Mouse (Mus musculus) layer of hippocampus, adult 11-12 months (tissue): ENCODE results near the gene Baat.
"Not testable (repeated sequence)": the region's sequence is repeated elsewhere in the genome, so short reads cannot be mapped to it uniquely, and the experiment has no call there.

Experiments used
- DNase-seq: peaks from one replicate; pipeline ENCODE4 v3.0.0; 2022; ENCODE audit warnings: low spot score

Gene Baat

GRCm38 (mm10) chr4:49506386-49506785, at the start of gene Baat:
Gene Baat (minus strand): TSS chr4:49506557.
- no peak for DNase-seq

- DNase-seq: no peak
Observed at GRCm38 (mm10) chr4:49553380-49553779, 47.0 kb upstream of the Baat start.

DNA sequence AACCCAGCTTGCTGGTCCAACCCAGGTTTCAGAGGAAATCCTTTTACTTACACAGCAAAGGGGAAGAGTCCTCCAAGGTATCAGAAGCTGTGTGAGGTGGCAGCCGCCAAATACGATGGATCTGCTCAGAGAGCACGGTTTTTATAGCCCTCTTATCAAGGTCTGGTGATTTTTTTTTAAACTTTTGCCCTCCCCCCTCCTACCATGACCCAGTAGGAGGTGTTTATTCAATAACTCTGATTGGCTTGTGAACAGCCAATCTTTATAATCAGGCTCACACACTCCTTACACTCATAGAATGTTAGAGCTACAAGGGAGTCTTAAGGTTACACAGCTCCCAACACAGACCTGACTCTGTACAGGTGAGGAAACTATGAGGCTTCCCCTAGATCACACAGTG, 43.0 kb upstream of the Baat start, which contains the start of gene Aldob:
TSS of gene Aldob (minus strand) at position 164 of the 400 bp plus-strand sequence.
- DNase-seq: no peak

GRCm38 (mm10) chr4:49547544-49548219, 41.3 kb upstream of the Baat start:
- DNase-seq: no peak

GRCm38 (mm10) chr4:49546873-49547543, 40.7 kb upstream of the Baat start:
- no peak for DNase-seq

GRCm38 (mm10) chr4:49546026-49546425, 39.7 kb upstream of the Baat start:
- DNase-seq: no peak

- DNase-seq: no peak
Observed at GRCm38 (mm10) chr4:49540966-49541365, 34.6 kb upstream of the Baat start.

GRCm38 (mm10) chr4:49539665-49540064, 33.3 kb upstream of the Baat start:
- DNase-seq: no peak

DNA sequence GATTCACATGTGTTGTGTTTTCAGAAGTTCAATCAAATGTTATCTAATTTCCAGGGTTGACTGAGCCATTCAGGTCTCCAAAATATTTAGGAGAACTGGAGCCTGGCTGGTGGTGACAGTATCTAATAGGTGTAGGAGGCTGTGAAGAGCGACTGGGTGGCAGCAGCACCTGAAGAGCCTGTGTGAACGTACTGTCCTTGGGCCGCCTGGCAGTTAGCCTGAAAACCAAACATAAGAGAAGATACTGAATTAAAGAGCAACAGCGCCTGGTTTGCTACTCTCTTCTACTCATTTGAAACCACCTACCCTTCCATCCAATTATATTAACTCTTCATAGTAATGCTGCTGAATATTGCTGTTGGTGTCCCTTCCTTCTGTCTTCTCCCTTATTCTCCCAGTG, 30.3 kb upstream of the Baat start:
- DNase-seq: no peak

DNA sequence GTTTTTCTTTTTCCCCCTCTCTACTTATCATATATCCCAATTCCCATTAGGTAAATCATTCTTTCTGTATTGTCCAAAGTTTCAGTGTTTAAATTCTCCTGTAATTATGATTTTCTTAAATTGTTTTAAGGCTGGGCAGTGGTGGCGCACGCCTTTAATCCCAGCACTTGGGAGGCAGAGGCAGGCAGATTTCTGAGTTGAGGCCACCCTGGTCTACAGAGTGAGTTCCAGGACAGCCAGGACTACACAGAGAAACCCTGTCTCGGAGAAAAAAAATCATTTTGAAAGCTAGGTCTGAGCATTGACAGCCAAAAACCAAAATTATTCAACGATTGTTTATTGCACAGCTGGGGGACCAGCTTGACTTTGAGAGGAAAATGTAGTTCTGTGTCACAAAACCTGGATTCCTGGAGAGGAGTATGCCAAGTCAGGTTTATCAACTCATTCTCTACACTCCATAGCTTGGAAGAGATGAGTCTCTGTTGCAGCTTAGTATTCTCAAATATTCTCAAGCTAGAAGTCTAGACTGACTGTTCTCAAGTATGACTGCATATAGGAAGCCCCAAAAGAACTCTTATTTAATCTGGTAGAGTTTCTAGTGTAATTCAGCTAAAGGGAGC, 29.4 kb upstream of the Baat start:
- DNase-seq: no peak

GRCm38 (mm10) chr4:49535036-49535435, 28.7 kb upstream of the Baat start:
- DNase-seq: no peak

DNA sequence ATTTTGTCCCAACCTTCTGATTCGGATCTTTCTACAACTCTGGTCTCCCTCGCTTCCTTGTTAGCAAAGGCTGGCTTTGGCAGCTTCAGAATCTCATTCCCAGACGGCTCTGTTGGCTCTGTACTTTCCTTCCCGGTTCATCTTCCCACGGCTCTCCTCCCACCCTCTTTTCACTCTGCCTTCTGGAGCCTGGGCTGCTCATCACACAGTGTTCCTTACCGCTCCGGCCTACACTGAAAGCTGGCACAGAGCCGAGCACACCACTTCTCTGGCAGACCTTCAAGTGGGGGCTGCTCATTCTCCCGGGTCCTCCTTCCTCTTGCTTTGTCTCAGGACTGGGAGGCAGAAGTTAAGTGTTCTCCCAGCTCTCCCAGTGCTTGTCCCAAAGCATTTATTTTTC, 16.2 kb upstream of the Baat start:
- peak; percentile 80 for DNase-seq

- DNase-seq: no peak
Observed at GRCm38 (mm10) chr4:49521346-49521745, 15.0 kb upstream of the Baat start.

GRCm38 (mm10) chr4:49520572-49521340, 14.4 kb upstream of the Baat start, which contains the start of the genes Mrpl50 and Zfp189:
Gene Mrpl50 (minus strand): TSS chr4:49521093.
Gene Zfp189 (plus strand): TSS chr4:49521176.
- peak; percentile 97 for DNase-seq

DNA sequence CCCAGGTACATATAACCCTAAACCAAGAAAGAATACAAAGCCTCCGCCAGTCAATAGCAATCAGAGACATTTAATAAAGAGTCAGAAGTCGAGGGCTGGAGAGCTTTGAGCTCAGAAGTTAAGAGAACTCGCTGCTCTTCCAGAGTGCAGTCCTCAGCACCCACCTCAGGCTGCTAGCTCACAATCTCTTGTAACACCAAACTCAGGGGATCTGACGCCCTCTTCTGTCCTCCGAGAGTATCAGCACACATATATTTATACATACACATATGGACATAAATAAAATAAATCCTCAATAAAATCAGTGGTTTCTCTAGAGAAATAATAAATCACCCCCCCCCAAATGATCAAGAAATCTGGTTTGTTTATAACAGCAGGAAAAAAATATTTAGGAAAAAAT, 13.1 kb upstream of the Baat start:
- no peak for DNase-seq

- no peak for DNase-seq
Observed at GRCm38 (mm10) chr4:49514441-49514840, 8.1 kb upstream of the Baat start.

- no peak for DNase-seq
Observed at GRCm38 (mm10) chr4:49512636-49513035, 6.3 kb upstream of the Baat start.

DNA sequence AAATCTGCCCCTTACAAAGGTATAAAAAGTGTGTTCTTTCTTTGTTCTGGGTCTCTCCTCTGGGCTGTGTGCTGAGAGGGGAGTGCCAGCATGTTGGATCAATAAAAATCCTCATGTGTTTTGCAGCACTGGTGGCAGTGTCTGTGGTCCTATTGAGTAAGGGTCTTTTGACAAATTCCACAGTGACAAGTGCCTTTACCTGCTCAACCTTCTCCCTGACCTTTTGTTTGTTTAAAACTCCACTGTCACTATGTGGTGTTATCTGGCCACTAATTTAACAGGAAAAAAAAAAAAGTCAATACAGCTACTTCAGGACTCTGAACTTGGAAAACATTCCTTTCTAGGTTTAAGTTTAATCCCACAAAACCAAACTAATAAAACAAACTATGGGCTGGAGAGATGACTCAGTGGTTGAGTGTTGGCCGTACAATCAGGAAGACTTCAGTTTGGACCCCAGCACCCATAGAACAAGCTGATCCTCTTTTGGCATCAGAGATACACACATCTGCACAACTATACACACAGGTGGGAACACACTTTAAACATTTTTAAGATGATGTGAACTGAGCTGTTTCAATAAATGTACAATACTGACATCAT, 4.0 kb upstream of the Baat start:
- DNase-seq: not testable (repeated sequence)

GRCm38 (mm10) chr4:49509183-49509582, 2.8 kb upstream of the Baat start:
- DNase-seq: no peak

GRCm38 (mm10) chr4:49503563-49503962, 2.8 kb downstream of the Baat start:
- DNase-seq: no peak

- DNase-seq: not testable (repeated sequence)
Observed at GRCm38 (mm10) chr4:49485934-49486650, 20.3 kb downstream of the Baat start.
